Mouse (Mus musculus) liver, adult 2 months (tissue): ENCODE data around the gene Art4. TPM values are rescaled to one million over a fixed set of nuclear protein-coding genes. Genes with fewer than 3 reads are reported as not detected.
"Not testable (repeated sequence)": the region's sequence is repeated elsewhere in the genome, so short reads cannot be mapped to it uniquely, and the experiment has no call there.

ENCODE experiments used
- DNase-seq: peaks from one replicate; pipeline ENCODE4 v3.0.0-alpha.2; 2011; ENCODE audit warnings: low read depth, low spot score; ENCODE audit errors: extremely low read depth
- H3K27ac ChIP-seq: fragments of 200-500 bp; replicated peaks from 2 replicates; pipeline ENCODE4 v1.5.1; 2012; ENCODE audit warnings: low read depth, mild to moderate bottlenecking, control low read depth, inconsistent platforms, low read length; ENCODE audit not compliant: insufficient read depth
- H3K27me3 ChIP-seq: fragments of 200-500 bp; 2 replicates; pipeline ENCODE4 v1.6.1; 2012; ENCODE audit warnings: mild to moderate bottlenecking, moderate library complexity, low read length, inconsistent platforms; ENCODE audit not compliant: control insufficient read depth, insufficient read depth
- H3K36me3 ChIP-seq: fragments of 200-500 bp; 2 replicates; pipeline ENCODE4 v1.6.1; 2012; ENCODE audit warnings: low read length, inconsistent platforms; ENCODE audit not compliant: control insufficient read depth, insufficient read depth
- H3K4me1 ChIP-seq: fragments of 200-500 bp; 2 replicates; pipeline ENCODE4 v1.6.1; 2011; ENCODE audit warnings: low read length; ENCODE audit not compliant: control insufficient read depth, insufficient read depth
- H3K4me3 ChIP-seq: fragments of 200-500 bp; 2 replicates; pipeline ENCODE4 v1.5.1; 2011; ENCODE audit warnings: low read depth, mild to moderate bottlenecking, control low read depth, low read length, moderate library complexity; ENCODE audit not compliant: insufficient read depth
- H3K79me2 ChIP-seq: fragments of 200-500 bp; 2 replicates; pipeline ENCODE4 v1.6.1; 2012; ENCODE audit warnings: inconsistent platforms, mild to moderate bottlenecking, low read length, moderate library complexity; ENCODE audit not compliant: control insufficient read depth, insufficient read depth
- H3K9ac ChIP-seq: fragments of 200-500 bp; 2 replicates; pipeline ENCODE4 v1.6.1; 2012; ENCODE audit warnings: low read depth, mild to moderate bottlenecking, control low read depth, inconsistent platforms, low read length
- CTCF ChIP-seq: fragments of 200-500 bp; IDR thresholded peaks from 2 replicates; pipeline ENCODE4 v1.5.1; 2011; ENCODE audit warnings: low read depth, low read length, control low read depth
- POLR2A ChIP-seq: fragments of 200-500 bp; IDR thresholded peaks from 2 replicates; pipeline ENCODE4 v1.6.1; 2011; ENCODE audit warnings: low read length, control low read depth; ENCODE audit not compliant: insufficient read depth; ENCODE audit errors: extremely low read depth
- WGBS: fragments of 180-500 bp; shearing (Covaris S2); methylation state at CpG from one replicate; pipeline ENCODE4 v1.1.7; 2018; 5-methylcytosine and 5-hydroxymethylcytosine counted together
- polyA plus RNA-seq: library from polyadenylated mRNA; depleted of rRNA; stranded (reverse); fragments of >200 nt; gene quantifications from 2 replicates; pipeline ENCODE4 v1.2.3, GENCODE M21; 2012
- total RNA-seq: library from RNA; depleted of rRNA; stranded (reverse); fragments of >200 nt; gene quantifications from 2 replicates; pipeline ENCODE4 v1.2.3, GENCODE M21; 2014

The Art4 gene
- total and polyA plus RNA-seq, 2 experiments = 0.93 to 1.8 TPM

GRCm38 (mm10) chr6:136892002-136892401 lies 34.5 kb upstream of the Art4 start:
- TF ChIP-seq POLR2A (no peak), CTCF (no peak)
- H3K4me3 ChIP-seq = no peak overlapping the region
- 84% methylated on average over 2 of the region's 2 CpGs for WGBS
- H3K27me3 ChIP-seq = no peaks in the 10 kb centered on the region
- peaks cover 2% of the 10 kb centered on the region for H3K4me1 ChIP-seq
- no peak for DNase-seq
- H3K9ac ChIP-seq = no peak overlapping the region
- H3K36me3 ChIP-seq = no peaks in the 10 kb centered on the region
- H3K27ac ChIP-seq = no peak overlapping the region
- no peaks in the 10 kb centered on the region for H3K79me2 ChIP-seq

GRCm38 (mm10) chr6:136889554-136889953 lies 32.0 kb upstream of the Art4 start:
- Histone ChIP-seq H3K4me1 (peaks cover 2% of the 10 kb centered on the region; the same call in 1 of the 2 replicates), H3K36me3 (no peaks in the 10 kb centered on the region), H3K9ac (no peak overlapping the region), H3K27me3 (no peaks in the 10 kb centered on the region), H3K27ac (no peak overlapping the region), H3K4me3 (no peak overlapping the region), H3K79me2 (no peaks in the 10 kb centered on the region)
- 87% methylated on average over 6 of the region's 6 CpGs for WGBS
- TF ChIP-seq CTCF = no peak
- TF ChIP-seq POLR2A = no peak
- DNase-seq = no peak

DNA sequence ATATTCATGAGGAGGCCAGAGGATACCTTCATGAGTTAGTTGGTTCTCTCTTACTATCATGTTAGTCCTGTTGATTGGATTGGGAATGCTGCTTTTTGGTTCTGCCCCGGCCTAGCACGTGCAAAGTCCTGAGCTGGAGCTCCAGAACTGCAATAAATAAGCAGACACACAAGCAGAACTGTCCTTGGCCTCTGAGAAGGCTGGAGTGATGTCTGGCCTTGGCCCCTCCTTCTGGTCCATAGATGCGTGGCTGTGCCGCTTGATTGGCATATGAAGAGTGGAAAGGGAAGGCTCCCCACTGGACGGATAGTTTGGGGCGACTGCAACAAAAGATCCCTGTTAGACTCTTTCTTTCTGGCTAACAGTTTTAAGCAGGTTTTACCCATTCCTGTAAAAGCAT lies 31.5 kb upstream of the Art4 start:
- no peak for DNase-seq
- H3K4me1 ChIP-seq = no peaks in the 10 kb centered on the region
- no peaks in the 10 kb centered on the region for H3K79me2 ChIP-seq
- H3K27me3 ChIP-seq = no peaks in the 10 kb centered on the region
- no peaks in the 10 kb centered on the region for H3K36me3 ChIP-seq
- TF ChIP-seq CTCF (no peak), POLR2A (no peak)
- whole genome bisulfite sequencing = 92% methylated on average over 6 of the region's 6 CpGs
- H3K4me3 ChIP-seq = no peak overlapping the region
- no peak overlapping the region for H3K9ac ChIP-seq
- H3K27ac ChIP-seq = no peak overlapping the region

DNA sequence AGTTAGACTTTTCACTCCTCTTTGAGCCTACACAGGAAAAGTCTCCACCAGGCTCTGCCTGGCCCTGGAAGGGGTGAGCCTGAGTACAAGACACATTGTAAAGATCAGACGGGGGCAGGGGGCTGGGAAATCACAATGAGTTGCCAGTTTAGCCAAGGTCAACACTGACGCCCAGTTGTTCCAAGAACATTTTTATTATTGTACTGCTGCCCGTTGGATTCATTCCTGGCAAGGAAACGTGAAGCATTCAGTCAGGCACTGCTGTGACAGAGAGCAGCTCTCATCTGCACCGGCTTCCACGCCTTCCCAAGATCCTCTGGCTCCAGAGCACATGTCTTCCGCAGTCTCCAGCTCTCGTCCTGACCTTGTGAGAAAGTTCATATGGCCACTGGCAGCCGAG lies 30.3 kb upstream of the Art4 start:
- no peak overlapping the region for H3K9ac ChIP-seq
- no peak overlapping the region for H3K4me3 ChIP-seq
- H3K79me2 ChIP-seq = no peaks in the 10 kb centered on the region
- TF ChIP-seq POLR2A (no peak), CTCF (no peak)
- H3K36me3 ChIP-seq = no peaks in the 10 kb centered on the region
- H3K27me3 ChIP-seq = no peaks in the 10 kb centered on the region
- peak overlapping the region; percentile 48 for H3K27ac ChIP-seq
- WGBS = 61% methylated on average over 9 of the region's 9 CpGs
- DNase-seq = peak; percentile 32
- H3K4me1 ChIP-seq = no peaks in the 10 kb centered on the region

DNA sequence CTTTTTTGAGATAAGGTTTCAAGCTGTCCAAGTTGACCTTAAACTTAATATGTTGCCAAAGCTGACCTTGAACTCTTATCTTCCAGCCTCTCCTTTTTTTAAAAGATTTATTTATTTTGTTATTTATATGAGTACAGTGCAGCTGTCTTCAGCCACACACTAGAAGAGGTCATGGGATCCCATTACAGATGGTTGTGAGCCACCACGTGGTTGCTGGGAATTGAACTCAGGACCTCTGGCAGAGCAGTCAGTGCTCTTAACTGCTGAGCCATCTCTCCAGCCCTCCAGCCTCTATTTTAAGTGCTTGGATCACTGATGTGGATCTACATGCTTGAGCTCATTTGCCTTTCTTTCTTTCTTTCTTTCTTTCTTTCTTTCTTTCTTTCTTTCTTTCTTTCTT lies 27.2 kb upstream of the Art4 start:
- H3K27me3 ChIP-seq, H3K9ac ChIP-seq, H3K4me1 ChIP-seq, H3K36me3 ChIP-seq, H3K27ac ChIP-seq, H3K4me3 ChIP-seq, H3K79me2 ChIP-seq: not testable (repeated sequence)
- DNase-seq = peak; percentile 19
- 36% methylated on average over 1 of the region's 1 CpGs for WGBS

GRCm38 (mm10) chr6:136883961-136884360 lies 26.4 kb upstream of the Art4 start:
- no peak overlapping the region for H3K4me3 ChIP-seq
- H3K9ac ChIP-seq = no peak overlapping the region
- H3K27ac ChIP-seq = no peak overlapping the region
- H3K27me3 ChIP-seq = no peaks in the 10 kb centered on the region
- 93% methylated on average over 6 of the region's 6 CpGs for WGBS
- DNase-seq = no peak
- H3K36me3 ChIP-seq = no peaks in the 10 kb centered on the region
- TF ChIP-seq POLR2A = no peak
- H3K79me2 ChIP-seq = no peaks in the 10 kb centered on the region
- H3K4me1 ChIP-seq = no peaks in the 10 kb centered on the region

GRCm38 (mm10) chr6:136883431-136883915 lies 25.9 kb upstream of the Art4 start:
- TF ChIP-seq POLR2A (no peak), CTCF (no peak)
- H3K4me3 ChIP-seq = no peak overlapping the region
- H3K36me3 ChIP-seq = no peaks in the 10 kb centered on the region
- H3K9ac ChIP-seq = no peak overlapping the region
- no peak overlapping the region for H3K27ac ChIP-seq
- DNase-seq = no peak
- H3K27me3 ChIP-seq = no peaks in the 10 kb centered on the region
- 83% methylated on average over 3 of the region's 3 CpGs for WGBS
- H3K4me1 ChIP-seq = no peaks in the 10 kb centered on the region
- H3K79me2 ChIP-seq = no peaks in the 10 kb centered on the region
